Mouse (Mus musculus): ENCODE results near the gene Lipc. TPM values are rescaled to one million over a fixed set of nuclear protein-coding genes. Genes with fewer than 3 reads are reported as not detected.

The Lipc gene
- polyA plus RNA-seq, 1 experiment: 0.08 TPM

- Histone ChIP-seq H3K4me2 (ENCODE audit: low read depth) (no peak overlapping the region), H3K27me3 (ENCODE audit: control insufficient read depth, insufficient read depth, insufficient read length) (no peaks in the 10 kb centered on the region), H3K36me3 (ENCODE audit: control insufficient read depth, insufficient read depth) (no peaks in the 10 kb centered on the region), H3ac (ENCODE audit: control insufficient read depth, insufficient read length) (no peak overlapping the region), H3K4me3 (no peak overlapping the region), H3K79me2 (ENCODE audit: control insufficient read depth, insufficient read depth) (no peaks in the 10 kb centered on the region)
- TF ChIP-seq MYOG (IDR thresholded peaks at IDR 0.05; ENCODE audit: control insufficient read depth in 1 of 3, insufficient read depth in 1 of 3, insufficient read length in 2 of 3, low read depth in 2 of 3) (no peak), CEBPB (IDR thresholded peaks at IDR 0.05; ENCODE audit: insufficient read depth, poor library complexity, severe bottlenecking) (no peak), MYOD1 (IDR thresholded peaks at IDR 0.05; ENCODE audit: control insufficient read depth in 1 of 3, insufficient read length in 2 of 3, low read depth in 2 of 3) (no peak), POLR2AphosphoS2 (IDR thresholded peaks at IDR 0.05; ENCODE audit: insufficient read length, low read depth) (no peak), SRF (IDR thresholded peaks at IDR 0.05; ENCODE audit: control insufficient read depth, insufficient read length, low read depth) (no peak), TCF12 (IDR thresholded peaks at IDR 0.05; ENCODE audit: insufficient read depth, poor library complexity, severe bottlenecking) (no peak), MAX (IDR thresholded peaks at IDR 0.05; ENCODE audit: low read depth) (no peak), REST (IDR thresholded peaks at IDR 0.05; ENCODE audit: insufficient read depth, insufficient read length) (no peak), POLR2A (IDR thresholded peaks at IDR 0.05; ENCODE audit: insufficient read length, low read depth) (no peak)
Measured at GRCm38 (mm10) chr9:70894201-70894600, 57.8 kb downstream of the Lipc start.

- TF ChIP-seq POLR2AphosphoS2 (IDR thresholded peaks at IDR 0.05; ENCODE audit: insufficient read length, low read depth) (no peak), POLR2A (IDR thresholded peaks at IDR 0.05; ENCODE audit: insufficient read length, low read depth) (no peak), MYOD1 (IDR thresholded peaks at IDR 0.05; ENCODE audit: control insufficient read depth in 1 of 3, insufficient read length in 2 of 3, low read depth in 2 of 3) (no peak), REST (IDR thresholded peaks at IDR 0.05; ENCODE audit: insufficient read depth, insufficient read length) (no peak), SRF (IDR thresholded peaks at IDR 0.05; ENCODE audit: control insufficient read depth, insufficient read length, low read depth) (no peak), TCF3 (IDR thresholded peaks at IDR 0.05; ENCODE audit: insufficient read length, low read depth) (no peak), TCF12 (IDR thresholded peaks at IDR 0.05; ENCODE audit: insufficient read depth, poor library complexity, severe bottlenecking) (no peak), USF1 (IDR thresholded peaks at IDR 0.05; ENCODE audit: low read depth) (no peak), CEBPB (IDR thresholded peaks at IDR 0.05; ENCODE audit: insufficient read depth, poor library complexity, severe bottlenecking) (no peak)
Measured at GRCm38 (mm10) chr9:70893526-70893925, 58.5 kb downstream of the Lipc start.

GRCm38 (mm10) chr9:70892627-70893026 is 59.4 kb downstream of the Lipc start:
- Histone ChIP-seq H3ac (ENCODE audit: control insufficient read depth, insufficient read length) (no peak overlapping the region), H3K4me3 (no peak overlapping the region), H3K36me3 (ENCODE audit: control insufficient read depth, insufficient read depth) (no peaks in the 10 kb centered on the region), H3K79me2 (ENCODE audit: control insufficient read depth, insufficient read depth) (no peaks in the 10 kb centered on the region), H3K4me2 (ENCODE audit: low read depth) (no peak overlapping the region), H3K27me3 (ENCODE audit: control insufficient read depth, insufficient read depth, insufficient read length) (no peaks in the 10 kb centered on the region)
- TF ChIP-seq REST (IDR thresholded peaks at IDR 0.05; ENCODE audit: insufficient read depth, insufficient read length) (no peak), E2F4 (IDR thresholded peaks at IDR 0.05; ENCODE audit: insufficient read depth) (no peak), TCF3 (IDR thresholded peaks at IDR 0.05; ENCODE audit: insufficient read length, low read depth) (no peak), MYOG (IDR thresholded peaks at IDR 0.05; ENCODE audit: control insufficient read depth in 1 of 3, insufficient read depth in 1 of 3, insufficient read length in 2 of 3, low read depth in 2 of 3) (no peak), POLR2AphosphoS2 (IDR thresholded peaks at IDR 0.05; ENCODE audit: insufficient read length, low read depth) (no peak), TCF12 (IDR thresholded peaks at IDR 0.05; ENCODE audit: insufficient read depth, poor library complexity, severe bottlenecking) (no peak), MAX (IDR thresholded peaks at IDR 0.05; ENCODE audit: low read depth) (no peak), POLR2A (IDR thresholded peaks at IDR 0.05; ENCODE audit: insufficient read length, low read depth) (no peak), SRF (IDR thresholded peaks at IDR 0.05; ENCODE audit: control insufficient read depth, insufficient read length, low read depth) (no peak), MYOD1 (IDR thresholded peaks at IDR 0.05; ENCODE audit: control insufficient read depth in 1 of 3, insufficient read length in 2 of 3, low read depth in 2 of 3) (no peak), USF1 (IDR thresholded peaks at IDR 0.05; ENCODE audit: low read depth) (no peak), CEBPB (IDR thresholded peaks at IDR 0.05; ENCODE audit: insufficient read depth, poor library complexity, severe bottlenecking) (no peak)

More at GRCm38 (mm10) chr9:70893526-70893925, 58.5 kb downstream of the Lipc start:
- H3K4me3 ChIP-seq: no peak overlapping the region
- no peaks in the 10 kb centered on the region for H3K27me3 ChIP-seq (ENCODE audit: control insufficient read depth, insufficient read depth, insufficient read length)
- no peak overlapping the region for H3ac ChIP-seq (ENCODE audit: control insufficient read depth, insufficient read length)
- H3K4me2 ChIP-seq (ENCODE audit: low read depth): no peak overlapping the region
- H3K79me2 ChIP-seq (ENCODE audit: control insufficient read depth, insufficient read depth): no peaks in the 10 kb centered on the region
- no peaks in the 10 kb centered on the region for H3K36me3 ChIP-seq (ENCODE audit: control insufficient read depth, insufficient read depth)

GRCm38 (mm10) chr9:70891431-70892133 is 60.4 kb downstream of the Lipc start:
- Histone ChIP-seq H3K36me3 (ENCODE audit: control insufficient read depth, insufficient read depth) (no peaks in the 10 kb centered on the region), H3K4me3 (no peak overlapping the region), H3ac (ENCODE audit: control insufficient read depth, insufficient read length) (no peak overlapping the region), H3K79me2 (ENCODE audit: control insufficient read depth, insufficient read depth) (no peaks in the 10 kb centered on the region), H3K4me2 (ENCODE audit: low read depth) (no peak overlapping the region), H3K27me3 (ENCODE audit: control insufficient read depth, insufficient read depth, insufficient read length) (no peaks in the 10 kb centered on the region)
- TF ChIP-seq TCF12 (IDR thresholded peaks at IDR 0.05; ENCODE audit: insufficient read depth, poor library complexity, severe bottlenecking) (no peak), REST (IDR thresholded peaks at IDR 0.05; ENCODE audit: insufficient read depth, insufficient read length) (no peak), POLR2A (IDR thresholded peaks at IDR 0.05; ENCODE audit: insufficient read length, low read depth) (no peak), MAX (IDR thresholded peaks at IDR 0.05; ENCODE audit: low read depth) (no peak), SRF (IDR thresholded peaks at IDR 0.05; ENCODE audit: control insufficient read depth, insufficient read length, low read depth) (no peak), MYOG (IDR thresholded peaks at IDR 0.05; ENCODE audit: control insufficient read depth in 1 of 3, insufficient read depth in 1 of 3, insufficient read length in 2 of 3, low read depth in 2 of 3) (no peak), MYOD1 (IDR thresholded peaks at IDR 0.05; ENCODE audit: control insufficient read depth in 1 of 3, insufficient read length in 2 of 3, low read depth in 2 of 3) (no peak), USF1 (IDR thresholded peaks at IDR 0.05; ENCODE audit: low read depth) (no peak)

All from myocyte (in vitro differentiated cells).